Comparison of ENCODE assay signal across 21 mouse cellular contexts in genomic region chr17:83477089-83477488, GRCm38 (mm10). TPM values are rescaled to one million over a fixed set of nuclear protein-coding genes. Genes with fewer than 3 reads are reported as not detected.
A peak's percentile ranks its signal among the peaks of the same experiment; 100 is the strongest.
DNase-seq lines count a peak whose midpoint lies in the region; ATAC-seq and TF ChIP-seq lines count a peak whose summit lies in the region.
"Had no signal": no experiment of that assay in that cellular context is flagged by ENCODE, and none has a peak within 500 bp of the region (broad histone marks: within the 10 kb centered on the region; RNA-seq: fewer than 3 reads in every experiment).

No protein-coding gene starts in this region.

- H3K9me3 ChIP-seq in E14TG2a.4 (ENCODE audit: low read length) (no peaks in the 10 kb centered on the region), ES-Bruce4 (replicated peaks; ENCODE audit: control insufficient read depth, insufficient read depth, low read length, poor library complexity, severe bottlenecking) (no peaks in the 10 kb centered on the region), ES-E14 (ENCODE audit: control insufficient read depth, insufficient read depth, low read depth, low read length) (no peaks in the 10 kb centered on the region)
- H3K9me3 ChIP-seq: embryonic facial prominence, embryonic 10.5 days; embryonic facial prominence, embryonic 12.5 days; forebrain, embryonic 13.5 days; forebrain, embryonic 15.5 days had no signal

- no peak for ATAC-seq in activated CD4-positive, CD25-positive, alpha-beta regulatory T cell, adult 4 months
- ATAC-seq: forebrain, embryonic 13.5 days; forebrain, embryonic 15.5 days; forebrain, postnatal 0 days had no signal

- H3K27me3 ChIP-seq in E14TG2a.4 (ENCODE audit: insufficient read depth, low read length) = no peaks in the 10 kb centered on the region
- no peaks in the 10 kb centered on the region for H3K27me3 ChIP-seq in ES-Bruce4 (ENCODE audit: control insufficient read depth, insufficient read depth, low read length, poor library complexity, severe bottlenecking)
- H3K27me3 ChIP-seq: embryonic facial prominence, embryonic 12.5 days; forebrain, embryonic 13.5 days; forebrain, embryonic 15.5 days had no signal

- in situ Hi-C loops in ES-E14 (cut with MboI; ENCODE audit: low sequenced_read_pairs in 2 of 2, unreplicated experiment in 2 of 2) = no loop called here

- TF ChIP-seq POLR2A in ES-Bruce4 (IDR thresholded peaks at IDR 0.05; ENCODE audit: insufficient read depth, low read length) = no peak

- peaks cover 86% of the 10 kb centered on the region for H3K36me3 ChIP-seq in E14TG2a.4 (ENCODE audit: insufficient read depth, low read length)
- H3K36me3 ChIP-seq in ES-Bruce4 (ENCODE audit: control insufficient read depth, insufficient read depth, low read length, poor library complexity, severe bottlenecking) = peaks cover 34% of the 10 kb centered on the region
- H3K36me3 ChIP-seq in ES-E14 (ENCODE audit: control insufficient read depth, insufficient read depth, low read length, poor library complexity, severe bottlenecking) = peaks cover 39% of the 10 kb centered on the region

- H3K27ac ChIP-seq in ES-Bruce4 (ENCODE audit: insufficient read depth, low read length) (peak overlapping the region; percentile 48; the same call in 1 of the 2 replicates), ES-E14 (ENCODE audit: insufficient read depth, low read depth, low read length, poor library complexity, severe bottlenecking) (peak overlapping the region; percentile 41)
- H3K27ac ChIP-seq: embryonic facial prominence, embryonic 10.5 days; embryonic facial prominence, embryonic 12.5 days; forebrain, embryonic 13.5 days; forebrain, embryonic 15.5 days had no signal

- no peak for DNase-seq in ES-E14 (ENCODE audit: low read depth, low spot score)
- DNase-seq in ZHBTc4 (ENCODE audit: low read depth, low spot score) = peak; percentile 76
- DNase-seq in lung, postnatal 25 days (ENCODE audit: low spot score) = no peak
- no peak for DNase-seq in yolk sac, embryonic 10.5 days (ENCODE audit: low spot score)
- DNase-seq in layer of hippocampus, postnatal 25 days (ENCODE audit: extremely low spot score in 1 of 2, low spot score in 1 of 2) = no peak
- DNase-seq: adrenal gland, adult 8-10 months; adrenal gland, postnatal 14 days; adrenal gland, postnatal 36 days; cerebellum, adult 11-12 months; cerebellum, adult 2 months; cerebellum, adult 9-10 months; cerebellum, postnatal 10 days; cerebellum, postnatal 25 days; forebrain, postnatal 0 days had no signal

- H3K9ac ChIP-seq in ES-Bruce4 (ENCODE audit: low read depth, poor library complexity, severe bottlenecking) = no peak overlapping the region
- H3K9ac ChIP-seq in ES-E14 (ENCODE audit: insufficient read depth, low read depth, low read length, poor library complexity, severe bottlenecking) = no peak overlapping the region
- H3K9ac ChIP-seq: embryonic facial prominence, embryonic 12.5 days; forebrain, embryonic 13.5 days; forebrain, embryonic 15.5 days; forebrain, postnatal 0 days had no signal

- 0 out of 2 replicates have a peak, but pooled peaks have one; percentile 38 for TF ChIP-seq EP300 in ES-Bruce4 (IDR thresholded peaks at IDR 0.05; ENCODE audit: insufficient read depth, low read depth, low read length)

- H3K4me1 ChIP-seq in E14TG2a.4 (replicated peaks; ENCODE audit: low read depth, low read length) (peaks cover 34% of the 10 kb centered on the region), ES-Bruce4 (ENCODE audit: control insufficient read depth, insufficient read depth, low read length) (peaks cover 3% of the 10 kb centered on the region), ES-E14 (ENCODE audit: control insufficient read depth in 2 of 2, insufficient read depth in 2 of 2, low read length in 2 of 2, poor library complexity in 1 of 2) (peaks cover 5 to 6% of the 10 kb centered on the region in 2 experiments; a peak in 2 of 4 replicates)
- H3K4me1 ChIP-seq: embryonic facial prominence, embryonic 10.5 days; embryonic facial prominence, embryonic 12.5 days; forebrain, embryonic 13.5 days; forebrain, embryonic 15.5 days had no signal

- H3K4me3 ChIP-seq in E14TG2a.4 (replicated peaks; ENCODE audit: low read length) = peak overlapping the region; percentile 17; the same call in 1 of the 2 replicates
- H3K4me3 ChIP-seq in ES-Bruce4 (ENCODE audit: low read depth, low read length) = no peak overlapping the region
- H3K4me3 ChIP-seq in ES-E14 (ENCODE audit: insufficient read depth in 1 of 2, low read depth in 1 of 2, low read length in 2 of 2, poor library complexity in 1 of 2, severe bottlenecking in 1 of 2) = 0 out of 4 replicates have a peak overlapping the region, but pooled peaks of 1 of the 2 experiments have one; percentile 34
- H3K4me3 ChIP-seq: embryonic facial prominence, embryonic 10.5 days; embryonic facial prominence, embryonic 12.5 days; forebrain, embryonic 13.5 days; forebrain, embryonic 15.5 days had no signal

- no peak for TF ChIP-seq CTCF in E14TG2a.4 (conservative IDR thresholded peaks at IDR 0.05; ENCODE audit: low read length)
- TF ChIP-seq CTCF in ES-Bruce4 (IDR thresholded peaks at IDR 0.05; ENCODE audit: low read depth, low read length) = no peak

TF ChIP-seq in ES-E14, 5 proteins besides CTCF, POLR2A, EP300 and RAD21:
- TF ChIP-seq ZC3H11A (IDR thresholded peaks at IDR 0.05; ENCODE audit: borderline replicate concordance, low read depth, low read length) = no peak
- no peak for TF ChIP-seq CHD2 (IDR thresholded peaks at IDR 0.05; ENCODE audit: low read depth, low read length)
- TF ChIP-seq HCFC1 (IDR thresholded peaks at IDR 0.05; ENCODE audit: borderline replicate concordance, insufficient read depth, low read length) = no peak
- TF ChIP-seq MAFK (IDR thresholded peaks at IDR 0.05; ENCODE audit: insufficient read depth, low read depth, low read length) = peak; percentile 36; the same call in 1 of the 2 replicates

RNA-seq across cellular contexts. Expression of gene Cox7a2l, which starts 40.0 kb away (rescaled TPM):
- polyA plus RNA-seq in ES-Bruce4 (2011; ENCODE audit: insufficient read depth, insufficient read length, low read depth, missing spikeins) = 224 and 253 TPM in 2 replicates
- total RNA-seq in ES-E14 (2012; rRNA removed) = 104 and 139 TPM in 2 replicates
- 100 to 1,000 TPM; 513 to 559 TPM for polyA plus RNA-seq in activated CD4-positive, CD25-positive, alpha-beta regulatory T cell, adult 4 months (2017; shearing (Covaris generic))
- total RNA-seq in layer of hippocampus, postnatal 25 days (2021) = 100 to 1,000 TPM; 178 to 199 TPM
